Mouse (Mus musculus) kidney, postnatal 10 days (tissue): ENCODE data around the gene Six4.
"Not testable (repeated sequence)": the region's sequence is repeated elsewhere in the genome, so short reads cannot be mapped to it uniquely, and the experiment has no call there.

Experiments
- DNase-seq: peaks from one replicate; pipeline ENCODE4 v3.0.0; 2021; ENCODE audit warnings: mixed read lengths

Gene Six4

GRCm38 (mm10) chr12:73113196-73113595 is at the start of gene Six4:
Gene Six4 (minus strand): TSS chr12:73113456.
- DNase-seq, result peak; percentile 84

GRCm38 (mm10) chr12:73162408-73163181 is 49.3 kb upstream of the Six4 start:
- DNase-seq, result peak; percentile 28

GRCm38 (mm10) chr12:73160341-73160740 is 47.1 kb upstream of the Six4 start:
- no peak for DNase-seq

GRCm38 (mm10) chr12:73154150-73154549 is 40.9 kb upstream of the Six4 start:
- DNase-seq, result no peak

GRCm38 (mm10) chr12:73151038-73151437 is 37.8 kb upstream of the Six4 start:
- DNase-seq, result not testable (repeated sequence)

GRCm38 (mm10) chr12:73147236-73147635 is 34.0 kb upstream of the Six4 start:
- no peak for DNase-seq

GRCm38 (mm10) chr12:73140732-73141131 is 27.5 kb upstream of the Six4 start:
- DNase-seq, result no peak

- DNase-seq, result no peak
Measured at GRCm38 (mm10) chr12:73125250-73125649, 12.0 kb upstream of the Six4 start.

- DNase-seq, result peak; percentile 86
Measured at GRCm38 (mm10) chr12:73123093-73124041, 10.1 kb upstream of the Six4 start, which contains the start of gene Mnat1. Gene Mnat1 (plus strand): TSS chr12:73123717.

GRCm38 (mm10) chr12:73112326-73113087 is 749 bp downstream of the Six4 start:
- DNase-seq, result peak; percentile 67

- peak; percentile 73 for DNase-seq
Measured at GRCm38 (mm10) chr12:73111561-73112325, 1.5 kb downstream of the Six4 start.

- peak; percentile 55 for DNase-seq
Measured at GRCm38 (mm10) chr12:73110431-73111111, 2.7 kb downstream of the Six4 start.

GRCm38 (mm10) chr12:73107821-73108220 is 5.4 kb downstream of the Six4 start:
- DNase-seq, result no peak

- no peak for DNase-seq
Measured at GRCm38 (mm10) chr12:73103713-73104112, 9.5 kb downstream of the Six4 start.

GRCm38 (mm10) chr12:73098593-73098992 is 14.7 kb downstream of the Six4 start:
- no peak for DNase-seq

GRCm38 (mm10) chr12:73096177-73096576 is 17.1 kb downstream of the Six4 start:
- not testable (repeated sequence) for DNase-seq

GRCm38 (mm10) chr12:73094605-73095004 is 18.7 kb downstream of the Six4 start:
- DNase-seq, result no peak

- no peak for DNase-seq
Measured at GRCm38 (mm10) chr12:73094189-73094588, 19.1 kb downstream of the Six4 start.

- DNase-seq, result no peak
Measured at GRCm38 (mm10) chr12:73090672-73091335, 22.5 kb downstream of the Six4 start.

GRCm38 (mm10) chr12:73088911-73089310 is 24.3 kb downstream of the Six4 start:
- DNase-seq, result no peak

GRCm38 (mm10) chr12:73088500-73088899 is 24.8 kb downstream of the Six4 start:
- no peak for DNase-seq
